Mouse (Mus musculus) forebrain, embryonic 16.5 days (tissue): Measurements from ENCODE around the gene E130311K13Rik. TPM values are rescaled to one million over a fixed set of nuclear protein-coding genes. Genes with fewer than 3 reads are reported as not detected.

Experiments
- ATAC-seq: fragments of 200-750 bp; cut with Nextera tagmentation; 2 replicates; pipeline ENCODE4 v1.8.0; 2017; ENCODE audit warnings: mild to moderate bottlenecking, moderate library complexity
- H3K27ac ChIP-seq: fragments of 300-500 bp; sonication (generic); 2 replicates; pipeline ENCODE4 v1.5.1; 2014; ENCODE audit warnings: low read length, control low read depth
- H3K27me3 ChIP-seq: fragments of 300-500 bp; sonication (generic); replicated peaks from 2 replicates; pipeline ENCODE4 v1.6.1; 2014; ENCODE audit warnings: low read length; ENCODE audit not compliant: control insufficient read depth, insufficient read depth
- H3K36me3 ChIP-seq: fragments of 300-500 bp; sonication (generic); 2 replicates; pipeline ENCODE4 v1.6.1; 2014; ENCODE audit not compliant: control insufficient read depth, insufficient read depth
- H3K4me1 ChIP-seq: fragments of 300-500 bp; sonication (generic); replicated peaks from 2 replicates; pipeline ENCODE4 v1.6.1; 2014; ENCODE audit warnings: low read length; ENCODE audit not compliant: control insufficient read depth, insufficient read depth
- H3K4me2 ChIP-seq: fragments of 300-500 bp; sonication (generic); 2 replicates; pipeline ENCODE4 v1.6.1; 2014; ENCODE audit warnings: mild to moderate bottlenecking, low read length, control low read depth
- H3K4me3 ChIP-seq: fragments of 300-500 bp; sonication (generic); replicated peaks from 2 replicates; pipeline ENCODE4 v1.5.1; 2014; ENCODE audit warnings: mild to moderate bottlenecking, low read length, control low read depth
- H3K9ac ChIP-seq: fragments of 300-500 bp; sonication (generic); replicated peaks from 2 replicates; pipeline ENCODE4 v1.6.1; 2014; ENCODE audit warnings: low read depth, low read length, control low read depth
- H3K9me3 ChIP-seq: fragments of 300-500 bp; sonication (generic); 2 replicates; pipeline ENCODE4 v1.6.1; 2016; ENCODE audit warnings: low read length; ENCODE audit not compliant: control insufficient read depth
- whole genome bisulfite sequencing: fragments of 180-500 bp; shearing (Covaris S2); extraction: QIAGEN DNeasy Blood & Tissue Kit; methylation state at CpG from one replicate; pipeline ENCODE4 v1.1.7; 2014; 5-methylcytosine and 5-hydroxymethylcytosine counted together
- polyA plus RNA-seq: library from polyadenylated mRNA; unstranded; fragments of >200 nt; fragmentation: Nextera tagmentation; extraction: Ambion mirVana; gene quantifications from 2 replicates; pipeline ENCODE4 v1.2.1, GENCODE M21; 2015

E130311K13Rik gene
- polyA plus RNA-seq, 1 experiment from 2014 or later = 7.5 TPM

DNA sequence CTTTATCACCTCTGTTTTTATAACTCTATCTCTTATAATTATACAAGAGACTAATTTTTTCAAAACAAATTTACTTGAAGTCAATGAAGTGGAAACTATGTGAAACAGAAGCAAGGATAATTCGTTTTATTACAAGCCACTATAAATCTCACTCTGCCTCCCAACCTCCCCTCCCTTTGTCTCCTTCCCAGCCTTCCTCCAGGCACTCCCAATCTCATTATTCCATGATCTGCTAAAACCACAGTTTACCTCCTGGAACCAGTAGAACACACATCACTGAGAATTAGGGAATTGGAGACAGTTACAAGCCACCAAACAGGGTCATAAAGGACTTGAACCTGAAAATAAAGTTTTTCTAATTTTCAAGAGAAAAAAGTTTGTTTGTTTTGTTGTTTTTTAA lies 32.1 kb downstream of the E130311K13Rik start:
- H3K4me2 ChIP-seq = peak overlapping the region; percentile 29
- H3K36me3 ChIP-seq = no peaks in the 10 kb centered on the region
- no peak overlapping the region for H3K27ac ChIP-seq
- peaks cover 12% of the 10 kb centered on the region for H3K4me1 ChIP-seq
- H3K9ac ChIP-seq = no peak overlapping the region
- H3K9me3 ChIP-seq = no peaks in the 10 kb centered on the region
- 14% methylated on average over 1 of the region's 1 CpGs for WGBS
- no peak for ATAC-seq
- no peak overlapping the region for H3K4me3 ChIP-seq
- no peaks in the 10 kb centered on the region for H3K27me3 ChIP-seq

DNA sequence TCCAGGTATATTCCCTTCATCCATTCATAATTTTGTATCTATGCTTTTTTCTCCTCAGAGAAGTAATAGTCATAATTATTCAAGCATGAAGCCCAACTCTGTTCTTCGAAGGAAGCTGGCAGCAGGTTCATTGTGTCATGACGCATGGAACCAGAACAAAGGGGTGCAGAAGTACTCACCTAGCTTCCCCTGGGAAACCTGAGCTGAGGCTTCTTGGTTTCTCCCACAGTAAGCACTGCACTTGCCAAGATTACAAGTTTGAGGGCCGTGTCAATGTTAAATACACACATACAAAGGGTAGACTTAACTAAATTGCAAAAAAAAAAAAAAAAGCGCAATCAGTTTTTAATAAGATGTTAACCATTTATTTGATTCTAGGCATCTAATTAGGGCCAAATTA lies 33.0 kb downstream of the E130311K13Rik start:
- no peaks in the 10 kb centered on the region for H3K27me3 ChIP-seq
- no peaks in the 10 kb centered on the region for H3K9me3 ChIP-seq
- 29% methylated on average over 4 of the region's 4 CpGs for WGBS
- no peak overlapping the region for H3K4me2 ChIP-seq
- no peaks in the 10 kb centered on the region for H3K36me3 ChIP-seq
- no peak overlapping the region for H3K27ac ChIP-seq
- no peak overlapping the region for H3K4me3 ChIP-seq
- H3K4me1 ChIP-seq = peaks cover 12% of the 10 kb centered on the region
- ATAC-seq = no peak
- H3K9ac ChIP-seq = no peak overlapping the region

DNA sequence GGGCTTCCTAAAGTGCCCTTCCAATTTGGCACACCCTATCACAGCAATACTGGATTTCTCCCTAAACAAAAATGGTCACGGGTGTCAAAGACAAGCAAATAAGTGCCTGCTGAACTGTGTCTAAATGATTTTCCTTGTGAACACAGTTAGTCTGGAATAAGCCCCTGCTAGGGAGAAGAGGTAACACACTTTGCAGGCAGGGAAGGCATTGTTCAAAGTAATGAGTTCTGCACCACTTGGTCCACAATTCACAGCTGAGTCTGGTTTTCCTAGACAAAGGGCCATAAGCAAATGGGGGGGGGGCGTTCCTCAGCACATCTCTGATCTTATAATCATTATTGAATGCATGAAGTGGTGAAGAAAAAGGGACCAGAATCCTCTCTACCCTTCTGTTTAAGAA lies 33.5 kb downstream of the E130311K13Rik start:
- no peaks in the 10 kb centered on the region for H3K36me3 ChIP-seq
- no peak overlapping the region for H3K27ac ChIP-seq
- no peak for ATAC-seq
- WGBS = 17% methylated on average over 2 of the region's 2 CpGs
- H3K4me3 ChIP-seq = no peak overlapping the region
- H3K4me1 ChIP-seq = peaks cover 12% of the 10 kb centered on the region
- no peaks in the 10 kb centered on the region for H3K9me3 ChIP-seq
- no peak overlapping the region for H3K9ac ChIP-seq
- H3K4me2 ChIP-seq = no peak overlapping the region
- H3K27me3 ChIP-seq = no peaks in the 10 kb centered on the region

DNA sequence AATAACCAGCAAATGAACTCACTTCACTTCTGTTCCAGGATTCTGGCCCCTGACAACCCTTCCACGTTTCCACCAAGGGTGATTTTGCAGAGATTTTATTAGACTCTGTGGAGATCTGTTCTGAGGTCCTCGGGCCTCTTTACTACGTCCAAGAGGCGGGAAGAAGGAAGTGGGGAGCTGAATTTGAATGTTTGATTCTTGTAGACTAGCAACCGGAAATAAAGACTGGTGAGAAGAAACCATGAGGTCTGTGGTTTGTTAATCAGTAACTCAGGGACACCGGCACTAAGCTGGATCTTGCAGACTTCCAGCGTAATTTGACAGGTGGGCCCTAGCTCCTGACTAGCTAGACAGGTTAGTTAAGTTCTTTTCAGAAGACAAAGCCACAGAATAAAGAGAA lies 35.6 kb downstream of the E130311K13Rik start:
- Histone ChIP-seq H3K4me3 (no peak overlapping the region), H3K4me2 (no peak overlapping the region), H3K27me3 (no peaks in the 10 kb centered on the region), H3K36me3 (no peaks in the 10 kb centered on the region), H3K27ac (no peak overlapping the region), H3K4me1 (peaks cover 6% of the 10 kb centered on the region), H3K9me3 (no peaks in the 10 kb centered on the region), H3K9ac (no peak overlapping the region)
- WGBS = 64% methylated on average over 7 of the region's 7 CpGs
- no peak for ATAC-seq

DNA sequence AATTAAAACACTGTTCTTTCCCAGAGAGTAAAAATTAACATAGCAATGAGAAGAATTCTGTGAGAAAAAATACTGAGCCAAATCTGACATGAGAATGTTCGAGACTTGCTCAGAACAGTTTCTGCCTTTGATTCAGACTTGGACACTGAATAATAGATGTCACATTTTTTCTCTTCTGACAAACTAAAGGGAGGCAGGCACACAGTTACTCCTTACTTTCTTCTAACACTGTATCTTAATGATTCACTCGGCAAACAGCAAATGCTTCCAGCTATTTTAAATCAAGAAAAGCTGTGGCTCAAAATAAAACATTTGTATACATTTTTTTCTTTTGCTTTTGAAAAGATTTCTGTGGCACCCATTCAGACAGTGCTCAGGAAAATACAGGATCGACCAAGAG lies 37.1 kb downstream of the E130311K13Rik start:
- 41% methylated on average over 3 of the region's 3 CpGs for WGBS
- no peak for ATAC-seq

DNA sequence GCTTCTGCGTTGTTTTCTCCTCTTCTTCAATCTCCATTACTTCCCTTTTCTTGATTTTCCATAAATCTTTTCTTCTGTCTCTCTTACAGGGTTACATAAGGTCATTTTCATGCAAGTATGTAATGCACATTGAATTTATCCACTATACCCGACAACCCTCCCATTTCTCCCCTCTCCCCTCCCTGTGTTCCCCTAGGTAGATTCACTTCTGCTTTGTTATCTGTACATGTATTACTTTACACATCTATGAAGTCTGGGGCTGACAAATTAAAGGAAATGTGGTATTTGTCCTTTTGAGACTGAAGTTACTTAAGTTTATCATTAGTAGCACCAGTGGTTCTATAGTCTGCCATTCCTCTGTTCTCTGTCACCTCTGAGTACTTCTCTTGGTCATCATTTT lies 48.2 kb downstream of the E130311K13Rik start:
- Histone ChIP-seq H3K4me1 (no peaks in the 10 kb centered on the region), H3K36me3 (no peaks in the 10 kb centered on the region; the same call in 1 of the 2 replicates), H3K27ac (no peak overlapping the region), H3K9ac (no peak overlapping the region), H3K4me2 (no peak overlapping the region), H3K27me3 (no peaks in the 10 kb centered on the region), H3K4me3 (no peak overlapping the region), H3K9me3 (0 out of 2 replicates have a peak, but pooled peaks cover 3% of the 10 kb centered on the region)
- WGBS = 86% methylated on average over 2 of the region's 2 CpGs
- ATAC-seq = no peak

More for the DNA sequence above, 37.1 kb downstream of the E130311K13Rik start:
- H3K4me2 ChIP-seq = no peak overlapping the region
- no peak overlapping the region for H3K4me3 ChIP-seq
- H3K4me1 ChIP-seq = no peaks in the 10 kb centered on the region
- H3K36me3 ChIP-seq = no peaks in the 10 kb centered on the region
- no peaks in the 10 kb centered on the region for H3K27me3 ChIP-seq
- no peaks in the 10 kb centered on the region for H3K9me3 ChIP-seq
- H3K27ac ChIP-seq = no peak overlapping the region
- H3K9ac ChIP-seq = no peak overlapping the region

DNA sequence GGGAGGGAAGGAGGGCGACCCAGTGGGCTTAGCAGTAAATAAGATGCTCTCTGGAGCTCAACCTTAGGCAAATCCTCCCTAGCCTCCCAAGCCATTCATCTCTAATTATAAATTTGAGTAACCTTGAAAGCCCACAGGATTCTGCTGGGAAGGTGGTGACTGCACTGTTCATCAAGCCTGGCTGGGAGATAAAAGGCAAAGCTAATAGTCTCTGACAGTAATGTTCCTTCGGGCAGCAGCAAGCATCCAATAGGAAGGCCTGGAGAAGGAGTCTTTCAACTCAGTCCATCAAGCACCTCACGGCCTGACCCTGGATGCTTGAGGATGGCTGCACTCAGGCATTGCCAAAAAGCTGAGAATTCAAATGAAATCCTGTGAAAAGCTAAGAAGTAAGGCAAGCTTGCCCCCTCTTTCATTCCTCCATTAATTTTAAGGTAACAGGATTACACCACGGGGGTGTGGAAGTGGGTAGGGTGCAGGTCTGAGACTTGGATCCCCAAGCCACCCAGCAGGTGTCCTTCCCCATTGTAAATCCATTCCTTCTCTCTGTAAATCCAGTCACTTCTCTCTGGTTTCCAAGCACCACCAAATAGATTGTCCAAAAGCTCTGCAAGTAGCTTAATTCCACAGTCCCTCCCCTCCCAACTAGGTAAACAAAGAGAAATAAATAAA lies 50.1 kb downstream of the E130311K13Rik start:
- no peaks in the 10 kb centered on the region for H3K9me3 ChIP-seq
- 24% methylated on average over 4 of the region's 4 CpGs for WGBS
- no peaks in the 10 kb centered on the region for H3K27me3 ChIP-seq
- ATAC-seq = no peak
- no peak overlapping the region for H3K9ac ChIP-seq
- H3K4me3 ChIP-seq = no peak overlapping the region
- no peak overlapping the region for H3K4me2 ChIP-seq
- no peak overlapping the region for H3K27ac ChIP-seq
- no peaks in the 10 kb centered on the region for H3K36me3 ChIP-seq
- no peaks in the 10 kb centered on the region for H3K4me1 ChIP-seq

DNA sequence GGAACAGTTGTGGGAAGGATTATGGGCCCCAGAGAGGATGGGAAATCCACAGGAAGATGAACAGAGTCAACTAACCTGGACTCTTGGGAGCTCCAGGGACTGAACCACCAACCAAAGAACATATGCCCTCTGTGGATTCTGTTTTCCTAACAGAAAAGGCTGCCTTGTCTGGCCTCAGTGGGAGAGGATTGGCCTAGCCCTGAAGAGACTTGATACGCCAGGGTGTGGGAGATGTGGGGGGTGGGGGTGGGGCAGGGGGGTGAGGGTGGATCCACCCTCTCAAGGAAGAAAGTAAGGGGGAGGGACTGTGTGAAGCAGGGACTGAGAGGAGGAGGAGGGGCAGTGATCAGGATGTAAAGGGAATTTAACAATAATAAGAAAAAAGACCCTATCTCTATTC lies 56.5 kb downstream of the E130311K13Rik start:
- H3K4me2 ChIP-seq = no peak overlapping the region
- no peak overlapping the region for H3K27ac ChIP-seq
- H3K27me3 ChIP-seq = no peaks in the 10 kb centered on the region
- no peak overlapping the region for H3K9ac ChIP-seq
- no peaks in the 10 kb centered on the region for H3K36me3 ChIP-seq
- H3K4me3 ChIP-seq = no peak overlapping the region
- no peaks in the 10 kb centered on the region for H3K9me3 ChIP-seq
- H3K4me1 ChIP-seq = no peaks in the 10 kb centered on the region
- no peak for ATAC-seq
- WGBS = 64% methylated on average over 1 of the region's 1 CpGs

DNA sequence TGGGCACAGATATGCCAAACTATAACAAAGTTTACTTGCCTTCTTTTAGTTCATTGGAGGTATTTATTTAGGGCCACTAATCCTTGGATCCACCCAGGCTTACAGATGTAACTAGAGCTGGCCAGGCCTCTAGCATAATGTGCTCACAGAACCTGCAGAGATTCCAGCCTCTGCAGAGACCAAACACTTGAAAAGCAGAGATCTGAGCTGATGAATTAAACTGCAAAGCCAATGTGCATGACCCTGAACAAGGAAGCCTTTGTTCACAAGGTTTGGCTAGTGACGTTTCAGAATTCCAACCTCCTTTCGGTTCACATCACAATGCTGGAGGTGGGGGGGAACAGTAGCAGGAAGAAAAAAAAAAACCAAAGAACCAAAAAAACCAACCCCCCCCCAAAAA lies 58.0 kb downstream of the E130311K13Rik start:
- H3K4me3 ChIP-seq = no peak overlapping the region
- no peaks in the 10 kb centered on the region for H3K4me1 ChIP-seq
- peak; percentile 70 for ATAC-seq
- H3K36me3 ChIP-seq = no peaks in the 10 kb centered on the region
- H3K9me3 ChIP-seq = no peaks in the 10 kb centered on the region
- no peaks in the 10 kb centered on the region for H3K27me3 ChIP-seq
- no peak overlapping the region for H3K9ac ChIP-seq
- no peak overlapping the region for H3K27ac ChIP-seq
- no peak overlapping the region for H3K4me2 ChIP-seq
- 6% methylated on average over 2 of the region's 2 CpGs for WGBS

DNA sequence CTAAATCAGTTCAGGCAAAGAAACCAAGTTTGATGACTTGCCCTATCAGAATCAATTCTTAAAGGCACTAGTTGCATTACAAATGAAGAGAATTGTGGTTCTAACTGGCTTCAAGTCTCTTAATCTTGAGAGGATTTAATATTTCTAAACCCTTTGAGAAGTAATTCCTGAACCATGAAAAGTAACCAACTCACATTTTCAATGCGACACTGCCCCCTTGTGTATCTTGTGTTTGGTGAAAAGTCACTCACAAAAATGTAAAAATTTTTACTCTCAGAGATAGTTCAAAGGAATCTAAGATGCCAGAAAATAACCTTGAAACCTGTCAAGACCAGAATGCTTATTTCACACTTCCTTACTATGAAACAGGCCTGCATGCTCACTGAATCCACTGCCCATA lies 61.0 kb downstream of the E130311K13Rik start:
- WGBS = 69% methylated on average over 1 of the region's 1 CpGs

More for the DNA sequence above, 61.0 kb downstream of the E130311K13Rik start:
- H3K9ac ChIP-seq = no peak overlapping the region
- no peaks in the 10 kb centered on the region for H3K9me3 ChIP-seq
- no peak overlapping the region for H3K4me3 ChIP-seq
- no peaks in the 10 kb centered on the region for H3K27me3 ChIP-seq
- H3K4me1 ChIP-seq = peaks cover 5% of the 10 kb centered on the region; the same call in 1 of the 2 replicates
- 0 out of 2 replicates have a peak, but pooled peaks have one; percentile 11 for ATAC-seq
- no peaks in the 10 kb centered on the region for H3K36me3 ChIP-seq
- no peak overlapping the region for H3K27ac ChIP-seq
- no peak overlapping the region for H3K4me2 ChIP-seq
